Mouse (Mus musculus): Measurements from ENCODE around the gene Olfr1118. TPM values are rescaled to one million over a fixed set of nuclear protein-coding genes. Genes with fewer than 3 reads are reported as not detected.
"Not testable (repeated sequence)": the region's sequence is repeated elsewhere in the genome, so short reads cannot be mapped to it uniquely, and the experiment has no call there.

Olfr1118 gene
- polyA plus RNA-seq (2017; shearing (Covaris generic)), result not detected

- no peak for ATAC-seq
Measured at GRCm38 (mm10) chr2:87307281-87307680, at the start of gene Olfr1118. Gene Olfr1118 (plus strand): TSS chr2:87307581.

- ATAC-seq, result no peak
Measured at GRCm38 (mm10) chr2:87267234-87267633, 40.1 kb upstream of the Olfr1118 start, which contains the start of gene Olfr1116. Gene Olfr1116 (plus strand): TSS chr2:87267534.

GRCm38 (mm10) chr2:87293977-87294376 lies 13.4 kb upstream of the Olfr1118 start:
- ATAC-seq, result not testable (repeated sequence)

- no peak for ATAC-seq
Measured at GRCm38 (mm10) chr2:87354515-87354914, 47.1 kb downstream of the Olfr1118 start, which contains the start of gene Olfr1120. Gene Olfr1120 (plus strand): TSS chr2:87354815.

- not testable (repeated sequence) for ATAC-seq
Measured at GRCm38 (mm10) chr2:87360121-87360520, 52.7 kb downstream of the Olfr1118 start.

Other genes starting within 250 kb of the Olfr1118 start
- gene Olfr1107, start 231.8 kb upstream of the Olfr1118 start, polyA plus RNA-seq (2017; shearing (Covaris generic)), result not detected
- under 1 TPM in 1 of 2 experiments, not detected in 1; 0.13 TPM for gene Olfr1109, start 211.6 kb upstream of the Olfr1118 start, polyA plus RNA-seq (2017; shearing (Covaris generic))
- gene Olfr259, start 193.0 kb upstream of the Olfr1118 start, polyA plus RNA-seq (2017; shearing (Covaris generic)), result not detected
- gene Olfr1110, start 167.3 kb upstream of the Olfr1118 start, polyA plus RNA-seq (2017; shearing (Covaris generic)), result not detected
- not detected for gene Olfr1111, start 155.0 kb upstream of the Olfr1118 start, polyA plus RNA-seq (2017; shearing (Covaris generic))
- gene Olfr1112, start 119.8 kb upstream of the Olfr1118 start, polyA plus RNA-seq (2017; shearing (Covaris generic)), result not detected
- not detected for gene Olfr1113, start 98.6 kb upstream of the Olfr1118 start, polyA plus RNA-seq (2017; shearing (Covaris generic))
- not detected for gene Olfr1115, start 59.6 kb upstream of the Olfr1118 start, polyA plus RNA-seq (2017; shearing (Covaris generic))
- under 1 TPM in 1 of 2 experiments, not detected in 1; 0.13 TPM for gene Olfr1116, start 40.0 kb upstream of the Olfr1118 start, polyA plus RNA-seq (2017; shearing (Covaris generic))
- not detected for gene Olfr1120, start 47.2 kb downstream of the Olfr1118 start, polyA plus RNA-seq (2017; shearing (Covaris generic))
- gene Olfr1121, start 62.3 kb downstream of the Olfr1118 start, polyA plus RNA-seq (2017; shearing (Covaris generic)), result not detected
- gene Olfr1122, start 78.3 kb downstream of the Olfr1118 start, polyA plus RNA-seq (2017; shearing (Covaris generic)), result not detected
- not detected for gene Olfr1123, start 109.1 kb downstream of the Olfr1118 start, polyA plus RNA-seq (2017; shearing (Covaris generic))
- 1 to 10 TPM in 1 of 2 experiments, not detected in 1; 3.3 TPM for gene Olfr1124, start 122.7 kb downstream of the Olfr1118 start, polyA plus RNA-seq (2017; shearing (Covaris generic))
- gene Olfr1126, start 146.4 kb downstream of the Olfr1118 start, polyA plus RNA-seq (2017; shearing (Covaris generic)), result not detected
- not detected for gene Pramel7, start 189.5 kb downstream of the Olfr1118 start, polyA plus RNA-seq (2017; shearing (Covaris generic))
- not detected for gene Pramel6, start 199.0 kb downstream of the Olfr1118 start, polyA plus RNA-seq (2017; shearing (Covaris generic))
- gene Olfr153, start 224.2 kb downstream of the Olfr1118 start, polyA plus RNA-seq (2017; shearing (Covaris generic)), result not detected
- not detected for gene Olfr1128, start 238.0 kb downstream of the Olfr1118 start, polyA plus RNA-seq (2017; shearing (Covaris generic))

Measured in CD4-positive, CD25-positive, alpha-beta regulatory T cell, adult 4 months (primary cell).